Mouse (Mus musculus): ENCODE results near the gene Pdzd4. TPM values are rescaled to one million over a fixed set of nuclear protein-coding genes. Genes with fewer than 3 reads are reported as not detected.

Pdzd4 gene
- polyA plus RNA-seq (2014; fragmentation: Illumina TruSeq; extraction: RNeasy Lipid Tissue Mini Kit (QIAGEN cat#74804); ENCODE audit: insufficient read depth, low read depth, low replicate concordance) = 2.1 TPM

GRCm38 (mm10) chrX:73824185-73825151 lies at the start of gene Pdzd4:
TSS of gene Pdzd4 (minus strand) at chrX:73824969.

GRCm38 (mm10) chrX:73786364-73787224 lies 38.2 kb downstream of the Pdzd4 start, which contains the start of the genes Idh3g and Ssr4:
TSS of gene Idh3g (minus strand) at chrX:73786897.
TSS of gene Ssr4 (plus strand) at chrX:73787028.

GRCm38 (mm10) chrX:73774168-73774760 lies 50.5 kb downstream of the Pdzd4 start, which contains the start of gene Srpk3:
TSS of gene Srpk3 (plus strand) at chrX:73774405.

GRCm38 (mm10) chrX:73756334-73757140 lies 68.2 kb downstream of the Pdzd4 start, which contains the start of gene Plxnb3:
TSS of gene Plxnb3 (plus strand) at chrX:73757090.

Other genes with a start within 250 kb of the Pdzd4 start
- 0.51 TPM for gene Dusp9, start 185.6 kb downstream of the Pdzd4 start, polyA plus RNA-seq (2014; fragmentation: Illumina TruSeq; extraction: RNeasy Lipid Tissue Mini Kit (QIAGEN cat#74804); ENCODE audit: insufficient read depth, low read depth, low replicate concordance)
- gene Pnck, start 164.9 kb downstream of the Pdzd4 start, polyA plus RNA-seq (2014; fragmentation: Illumina TruSeq; extraction: RNeasy Lipid Tissue Mini Kit (QIAGEN cat#74804); ENCODE audit: insufficient read depth, low read depth, low replicate concordance) = 4.1 TPM
- 19.4 TPM for gene Slc6a8, start 151.8 kb downstream of the Pdzd4 start, polyA plus RNA-seq (2014; fragmentation: Illumina TruSeq; extraction: RNeasy Lipid Tissue Mini Kit (QIAGEN cat#74804); ENCODE audit: insufficient read depth, low read depth, low replicate concordance)
- gene Bcap31, start 108.8 kb downstream of the Pdzd4 start, polyA plus RNA-seq (2014; fragmentation: Illumina TruSeq; extraction: RNeasy Lipid Tissue Mini Kit (QIAGEN cat#74804); ENCODE audit: insufficient read depth, low read depth, low replicate concordance) = 172 TPM
- gene Abcd1, start 108.4 kb downstream of the Pdzd4 start, polyA plus RNA-seq (2014; fragmentation: Illumina TruSeq; extraction: RNeasy Lipid Tissue Mini Kit (QIAGEN cat#74804); ENCODE audit: insufficient read depth, low read depth, low replicate concordance) = 14.5 TPM
- 0.24 TPM for gene Plxnb3, start 67.9 kb downstream of the Pdzd4 start, polyA plus RNA-seq (2014; fragmentation: Illumina TruSeq; extraction: RNeasy Lipid Tissue Mini Kit (QIAGEN cat#74804); ENCODE audit: insufficient read depth, low read depth, low replicate concordance)
- gene Srpk3, start 50.6 kb downstream of the Pdzd4 start, polyA plus RNA-seq (2014; fragmentation: Illumina TruSeq; extraction: RNeasy Lipid Tissue Mini Kit (QIAGEN cat#74804); ENCODE audit: insufficient read depth, low read depth, low replicate concordance) = 4.3 TPM
- gene Idh3g, start 38.1 kb downstream of the Pdzd4 start, polyA plus RNA-seq (2014; fragmentation: Illumina TruSeq; extraction: RNeasy Lipid Tissue Mini Kit (QIAGEN cat#74804); ENCODE audit: insufficient read depth, low read depth, low replicate concordance) = 82.6 TPM
- 161 TPM for gene Ssr4, start 37.9 kb downstream of the Pdzd4 start, polyA plus RNA-seq (2014; fragmentation: Illumina TruSeq; extraction: RNeasy Lipid Tissue Mini Kit (QIAGEN cat#74804); ENCODE audit: insufficient read depth, low read depth, low replicate concordance)
- gene Avpr2, start 67.1 kb upstream of the Pdzd4 start, polyA plus RNA-seq (2014; fragmentation: Illumina TruSeq; extraction: RNeasy Lipid Tissue Mini Kit (QIAGEN cat#74804); ENCODE audit: insufficient read depth, low read depth, low replicate concordance) = not detected
- gene L1cam, start 71.1 kb upstream of the Pdzd4 start, polyA plus RNA-seq (2014; fragmentation: Illumina TruSeq; extraction: RNeasy Lipid Tissue Mini Kit (QIAGEN cat#74804); ENCODE audit: insufficient read depth, low read depth, low replicate concordance) = 1.7 TPM
- 9.8 TPM for gene Arhgap4, start 96.9 kb upstream of the Pdzd4 start, polyA plus RNA-seq (2014; fragmentation: Illumina TruSeq; extraction: RNeasy Lipid Tissue Mini Kit (QIAGEN cat#74804); ENCODE audit: insufficient read depth, low read depth, low replicate concordance)
- gene Naa10, start 97.0 kb upstream of the Pdzd4 start, polyA plus RNA-seq (2014; fragmentation: Illumina TruSeq; extraction: RNeasy Lipid Tissue Mini Kit (QIAGEN cat#74804); ENCODE audit: insufficient read depth, low read depth, low replicate concordance) = 48.4 TPM
- 38.7 TPM for gene Renbp, start 105.9 kb upstream of the Pdzd4 start, polyA plus RNA-seq (2014; fragmentation: Illumina TruSeq; extraction: RNeasy Lipid Tissue Mini Kit (QIAGEN cat#74804); ENCODE audit: insufficient read depth, low read depth, low replicate concordance)
- 18.8 TPM for gene Hcfc1, start 141.4 kb upstream of the Pdzd4 start, polyA plus RNA-seq (2014; fragmentation: Illumina TruSeq; extraction: RNeasy Lipid Tissue Mini Kit (QIAGEN cat#74804); ENCODE audit: insufficient read depth, low read depth, low replicate concordance)
- gene Irak1, start 198.9 kb upstream of the Pdzd4 start, polyA plus RNA-seq (2014; fragmentation: Illumina TruSeq; extraction: RNeasy Lipid Tissue Mini Kit (QIAGEN cat#74804); ENCODE audit: insufficient read depth, low read depth, low replicate concordance) = 25.9 TPM